Mouse (Mus musculus): ENCODE results near the gene Grin3a. TPM values are rescaled to one million over a fixed set of nuclear protein-coding genes. Genes with fewer than 3 reads are reported as not detected.
"Not testable (repeated sequence)": the region's sequence is repeated elsewhere in the genome, so short reads cannot be mapped to it uniquely, and the experiment has no call there.

Grin3a gene
- total RNA-seq, 2 experiments from 2014 or later, result 1.1 to 1.2 TPM

DNA sequence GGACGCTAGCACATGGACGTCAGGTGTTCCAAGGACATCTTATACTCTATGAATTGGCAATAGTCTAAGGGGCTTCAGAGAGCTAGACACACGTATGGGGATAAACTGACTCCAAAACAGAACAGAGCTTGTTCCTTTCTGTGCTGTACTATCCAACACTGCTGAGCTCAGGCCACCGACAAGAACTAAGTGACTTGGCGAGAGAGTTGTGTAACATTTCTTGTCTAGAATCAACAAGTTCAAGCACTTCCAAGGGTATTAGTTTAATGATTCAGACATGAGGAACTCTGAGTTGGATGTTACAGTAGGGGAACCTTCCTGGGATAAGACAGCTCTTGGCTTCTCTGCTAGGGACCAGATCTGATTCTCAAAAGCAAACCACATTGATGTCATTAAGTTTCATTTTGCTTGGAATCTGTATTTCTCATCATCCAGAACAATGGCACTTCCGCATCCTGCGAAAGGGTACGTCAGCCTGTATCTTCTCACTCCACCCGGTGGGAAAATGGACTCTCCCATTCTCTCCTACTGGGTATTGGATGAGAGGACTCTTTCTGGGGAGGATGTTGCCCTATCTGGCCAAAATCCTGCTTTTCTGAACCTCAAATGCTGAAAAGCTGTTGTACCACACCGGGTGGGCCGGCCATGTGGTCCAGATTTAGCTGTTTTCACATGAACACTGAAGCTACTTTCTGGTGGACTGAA is 165.2 kb downstream of the Grin3a start:
- no peak for DNase-seq

DNA sequence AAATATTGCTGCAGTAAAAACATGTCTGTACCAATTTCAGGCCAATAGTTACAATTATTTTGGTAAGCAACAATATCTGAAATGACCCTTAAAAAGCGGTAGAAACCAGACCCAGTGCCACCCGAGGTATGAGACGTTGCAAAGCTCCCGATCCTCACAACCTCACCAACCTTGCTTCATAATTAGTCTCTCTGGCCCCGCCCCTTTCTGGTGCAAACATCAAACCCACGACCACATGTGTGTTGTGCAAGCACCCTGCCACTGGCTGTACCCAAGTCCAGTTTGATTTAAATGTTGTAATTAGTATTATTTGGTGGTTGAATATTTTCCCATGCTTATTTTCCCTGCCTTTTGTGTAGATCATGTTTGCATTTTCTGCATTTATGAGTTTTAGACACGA is 168.8 kb downstream of the Grin3a start:
- no peak for DNase-seq

DNA sequence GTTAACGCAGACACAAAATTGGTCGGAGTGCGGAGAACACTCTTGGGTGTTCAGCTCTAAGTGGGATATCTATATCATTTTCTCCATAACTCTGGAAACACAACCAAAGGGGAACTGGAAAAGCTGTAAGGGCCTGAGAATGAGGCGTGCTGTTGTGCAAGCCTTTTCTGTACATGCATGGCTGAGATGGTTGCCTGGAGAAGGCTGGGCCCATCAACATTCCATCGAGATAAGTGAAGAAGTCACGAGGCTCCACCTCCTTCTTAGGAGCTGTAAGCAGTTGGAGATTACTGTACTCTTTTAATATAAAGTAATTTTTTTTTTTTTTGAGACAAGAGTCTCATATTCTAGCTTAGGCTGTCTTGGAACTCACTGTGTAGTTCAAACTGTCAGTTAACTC is 169.5 kb downstream of the Grin3a start:
- no peak for DNase-seq

GRCm38 (mm10) chr4:49664850-49665249 is 180.7 kb downstream of the Grin3a start:
- DNase-seq, result no peak

DNA sequence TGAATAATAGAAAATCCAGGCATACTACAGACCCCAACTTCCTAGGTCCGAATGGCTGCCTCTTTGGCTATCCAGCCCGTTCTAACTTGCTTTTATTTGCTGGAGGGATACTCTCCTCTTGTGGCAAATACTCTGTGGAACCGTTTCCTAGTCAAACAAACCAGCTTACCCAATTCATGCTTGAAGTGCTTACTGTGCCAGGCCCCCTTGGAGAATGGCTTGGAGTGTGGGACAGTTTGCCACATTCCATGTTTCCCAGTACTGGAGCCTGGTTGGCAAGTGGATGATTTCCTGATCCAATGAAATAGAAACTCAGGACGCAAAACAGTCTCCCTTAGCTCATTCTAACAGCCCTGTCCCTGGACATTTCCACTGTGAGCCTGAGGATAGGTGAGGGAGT is 183.3 kb downstream of the Grin3a start:
- DNase-seq, result no peak

DNA sequence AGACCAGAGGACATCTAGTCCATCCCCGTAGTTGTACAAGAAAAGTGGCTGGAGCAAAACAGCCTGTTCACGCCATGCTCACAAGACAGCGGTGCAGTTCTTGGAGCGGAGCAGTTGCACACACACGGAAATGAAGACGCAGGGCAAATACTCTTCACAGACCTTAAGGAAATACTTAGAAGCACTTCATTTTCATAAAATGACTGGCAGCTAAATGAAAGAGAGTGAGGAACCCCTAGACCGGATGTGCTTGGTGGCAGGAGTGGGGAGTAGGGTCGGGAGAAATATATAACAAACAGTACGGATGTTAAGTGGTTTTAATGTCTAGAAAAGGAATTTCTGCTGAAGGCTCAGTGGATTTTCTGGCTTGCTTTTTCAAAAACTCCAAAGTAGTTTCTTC is 183.9 kb downstream of the Grin3a start:
- no peak for DNase-seq

DNA sequence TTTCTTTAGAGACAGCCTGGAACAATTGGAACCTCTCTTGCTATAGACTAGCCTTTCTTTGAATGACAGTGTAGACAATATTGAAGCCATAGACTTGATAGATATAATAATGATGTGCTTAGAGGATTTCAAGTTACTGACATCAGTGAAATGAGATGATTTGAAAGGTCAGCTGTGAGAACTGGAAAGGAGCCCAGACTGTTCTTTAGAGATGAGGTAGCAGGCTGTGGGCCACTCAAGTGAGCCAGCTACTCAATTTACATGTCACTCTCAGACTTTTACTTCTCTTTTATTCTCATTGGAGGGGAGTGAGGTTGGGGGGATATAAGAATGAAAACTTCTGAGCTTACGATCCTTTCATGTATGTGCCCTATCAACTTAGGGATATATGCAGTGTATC is 186.1 kb downstream of the Grin3a start:
- no peak for DNase-seq

- DNase-seq, result no peak
These were observed 205.6 kb downstream of the Grin3a start for GRCm38 (mm10) chr4:49639913-49640312.

DNA sequence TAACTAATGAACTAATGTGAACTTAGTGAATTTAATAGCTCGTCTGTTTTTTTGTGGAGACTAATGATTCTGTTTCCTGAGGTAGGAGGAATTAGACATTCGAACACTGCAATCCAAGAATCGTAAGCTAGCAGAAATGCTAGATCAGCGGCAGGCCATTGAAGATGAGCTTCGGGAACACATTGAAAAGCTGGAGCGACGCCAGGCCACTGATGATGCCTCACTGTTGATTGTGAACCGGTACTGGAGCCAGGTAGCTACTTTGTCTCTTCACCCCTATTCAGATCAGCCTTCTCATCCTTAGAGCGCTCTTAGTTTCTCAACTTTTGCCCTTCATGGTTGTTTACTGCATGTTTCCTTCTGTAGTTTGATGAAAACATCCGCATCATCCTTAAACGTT is 207.7 kb downstream of the Grin3a start:
- DNase-seq, result no peak

DNA sequence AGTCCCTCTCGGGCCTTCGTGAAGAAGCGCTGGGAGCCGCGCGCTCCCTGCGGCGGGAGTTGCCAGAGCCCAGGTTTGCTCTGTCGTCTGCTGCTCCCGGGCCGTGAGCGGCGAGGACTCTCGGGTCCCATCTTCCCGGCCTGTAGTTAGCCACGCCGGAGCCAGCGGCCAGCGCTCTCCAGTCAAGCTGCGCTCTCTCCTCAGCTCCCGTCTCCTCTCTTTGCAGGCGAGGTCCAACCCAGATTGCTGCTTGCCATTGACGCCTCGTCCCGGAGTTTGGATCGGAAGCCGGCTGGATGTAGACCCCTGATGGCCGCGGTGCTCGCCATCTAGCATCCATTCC is 213.4 kb downstream of the Grin3a start:
- DNase-seq, result no peak

DNA sequence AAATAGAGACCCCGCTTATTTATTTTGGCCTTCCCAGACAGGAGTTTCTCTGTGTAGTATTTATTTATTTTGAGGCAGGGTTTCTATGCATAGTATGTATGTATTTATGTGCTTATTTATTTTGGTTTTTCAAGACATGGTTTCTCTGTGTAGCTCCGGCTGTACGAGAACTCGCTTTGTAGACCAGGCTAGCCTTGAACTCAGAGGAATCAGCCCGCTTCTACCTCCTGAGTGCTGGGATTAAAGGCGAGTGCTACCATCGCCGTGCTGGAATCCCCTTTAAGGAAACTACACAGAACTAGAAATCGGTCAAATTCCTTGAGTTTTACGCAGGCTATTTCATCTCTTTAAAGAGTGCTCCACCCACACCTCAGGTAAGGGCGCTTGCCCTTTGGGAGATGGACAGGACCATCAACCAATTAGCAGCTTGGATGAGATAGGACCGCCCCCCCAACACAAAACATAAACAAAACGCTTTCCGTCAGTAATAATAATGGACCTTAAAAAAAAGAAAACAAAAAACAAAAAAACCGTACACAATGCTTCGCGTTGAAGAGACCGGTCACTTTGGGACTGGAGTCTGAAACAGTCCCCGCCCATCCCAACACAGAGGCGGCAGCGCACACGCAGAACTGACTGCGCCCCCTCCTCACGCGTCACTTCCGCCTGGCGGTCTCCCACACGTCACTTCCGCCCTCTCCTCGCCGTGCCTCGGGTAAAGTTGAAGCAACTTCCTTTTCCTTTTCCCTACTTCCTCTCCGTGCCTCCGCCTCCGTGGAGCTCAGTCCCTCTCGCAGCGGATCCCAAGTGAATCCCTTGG is 214.0 kb downstream of the Grin3a start, which contains the start of gene Rnf20:
Rnf20 (plus strand) TSS at position 688 of the 820 bp plus-strand sequence.
- DNase-seq, result peak; percentile 94

GRCm38 (mm10) chr4:49628941-49629340 is 216.6 kb downstream of the Grin3a start:
- DNase-seq, result no peak

GRCm38 (mm10) chr4:49626973-49627372 is 218.6 kb downstream of the Grin3a start:
- peak; percentile 77 for DNase-seq

DNA sequence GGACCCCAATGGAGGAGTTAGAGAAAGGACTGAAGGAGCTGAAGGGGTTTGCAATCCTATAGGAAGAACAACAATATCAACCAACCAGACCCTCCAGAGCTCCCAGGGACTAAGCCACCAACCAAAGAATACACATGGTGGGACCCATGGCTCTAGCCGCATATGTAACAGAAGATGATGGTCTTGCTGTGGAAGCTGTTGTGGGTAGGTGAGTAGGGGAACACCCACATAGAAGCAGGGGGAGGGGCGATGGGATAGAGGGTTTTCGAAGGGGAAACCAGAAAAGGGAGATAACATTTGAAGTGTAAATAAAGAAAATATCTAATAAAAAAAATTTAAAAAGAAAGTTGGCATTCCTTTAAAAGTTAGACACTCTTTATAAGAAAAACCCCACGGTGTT is 220.6 kb downstream of the Grin3a start:
- not testable (repeated sequence) for DNase-seq

GRCm38 (mm10) chr4:49623916-49624315 is 221.6 kb downstream of the Grin3a start:
- DNase-seq, result no peak

GRCm38 (mm10) chr4:49622272-49622671 is 223.3 kb downstream of the Grin3a start:
- DNase-seq, result no peak

- not testable (repeated sequence) for DNase-seq
These were observed 225.7 kb downstream of the Grin3a start for GRCm38 (mm10) chr4:49619861-49620260.

DNA sequence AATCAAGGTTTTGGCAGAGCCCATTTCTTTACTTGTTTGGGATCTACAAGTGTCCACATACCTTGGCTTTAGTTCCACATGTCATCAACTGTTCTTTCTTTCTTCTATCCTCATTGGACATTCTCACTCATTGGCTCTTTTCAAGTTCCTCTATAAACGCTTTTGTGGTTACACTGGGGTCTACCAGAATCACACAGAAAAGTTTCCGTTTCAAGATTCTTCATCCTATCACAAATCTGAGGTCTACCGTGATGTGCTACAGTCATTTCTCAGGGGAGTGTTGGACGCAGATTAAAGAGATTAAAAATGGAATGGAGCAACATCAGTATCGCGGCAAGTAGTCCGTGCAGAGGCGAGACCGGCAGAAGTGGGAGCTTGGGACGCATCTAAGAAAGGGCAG is 228.6 kb downstream of the Grin3a start:
- no peak for DNase-seq

Other genes starting within 250 kb of the Grin3a start
- 10 to 100 TPM; 42.0 to 45.8 TPM for gene Tmem246, start 247.9 kb downstream of the Grin3a start, total RNA-seq (2021)
- gene Rnf20, start 213.7 kb downstream of the Grin3a start, total RNA-seq (2021), result 10 to 100 TPM; 32.0 to 37.4 TPM
- under 1 TPM in 1 of 2 experiments, not detected in 1; 0.07 TPM for gene Ppp3r2, start 163.7 kb downstream of the Grin3a start, total RNA-seq (2021)